Mouse (Mus musculus) macrophage (primary cell): ENCODE measurements around the gene Med12l. TPM values are rescaled to one million over a fixed set of nuclear protein-coding genes. Genes with fewer than 3 reads are reported as not detected.

Experiments used
- H3K27ac ChIP-seq: fragments of 350-480 bp; formaldehyde crosslinking; 2 replicates; pipeline ENCODE4 v1.9.0; 2021
- H3K36me3 ChIP-seq: fragments of 350-480 bp; formaldehyde crosslinking; 2 replicates; pipeline ENCODE4 v1.9.0; 2021; ENCODE audit errors: inconsistent target
- H3K4me3 ChIP-seq: fragments of 350-480 bp; formaldehyde crosslinking; 2 replicates; pipeline ENCODE4 v1.9.0; 2021; ENCODE audit errors: inconsistent target
- H3K79me2 ChIP-seq: fragments of 350-480 bp; formaldehyde crosslinking; 2 replicates; pipeline ENCODE4 v1.9.0; 2021; ENCODE audit errors: inconsistent target
- WGBS: methylation state at CpG from one replicate; pipeline ENCODE4 v1.1.7; 2026; ENCODE audit warnings: inconsistent platforms; ENCODE audit not compliant: missing documents; 5-methylcytosine and 5-hydroxymethylcytosine counted together
- polyA plus RNA-seq: library from polyadenylated mRNA; stranded (reverse); fragments of 250-400 nt; gene quantifications from 3 replicates; pipeline ENCODE4 v1.2.4, GENCODE M21; 2018; ENCODE audit warnings: inconsistent platforms

The Med12l gene
- polyA plus RNA-seq, 1 experiment from 2014 or later = 0.47 TPM

GRCm38 (mm10) chr3:59191674-59192073 is 186.0 kb downstream of the Med12l start:
- Histone ChIP-seq H3K4me3 (no peak overlapping the region), H3K79me2 (no peaks in the 10 kb centered on the region), H3K36me3 (no peaks in the 10 kb centered on the region), H3K27ac (no peak overlapping the region)
- 99% methylated on average over 6 of the region's 6 CpGs for WGBS

GRCm38 (mm10) chr3:59194099-59194498 is 188.5 kb downstream of the Med12l start:
- no peaks in the 10 kb centered on the region for H3K36me3 ChIP-seq
- H3K79me2 ChIP-seq = no peaks in the 10 kb centered on the region
- 91% methylated on average over 7 of the region's 7 CpGs for WGBS
- no peak overlapping the region for H3K27ac ChIP-seq
- H3K4me3 ChIP-seq = no peak overlapping the region

GRCm38 (mm10) chr3:59194938-59195337 is 189.3 kb downstream of the Med12l start, which contains the start of gene Gpr87:
Gene Gpr87, minus strand, starts transcription at chr3:59195104.
- Histone ChIP-seq H3K36me3 (no peaks in the 10 kb centered on the region), H3K79me2 (no peaks in the 10 kb centered on the region), H3K4me3 (no peak within 1 kb of the TSS), H3K27ac (no peak within 1 kb of the TSS)
- 91% methylated on average over 7 of the region's 7 CpGs for WGBS

GRCm38 (mm10) chr3:59197329-59197948 is 191.8 kb downstream of the Med12l start:
- Histone ChIP-seq H3K36me3 (no peaks in the 10 kb centered on the region), H3K4me3 (no peak overlapping the region), H3K27ac (no peak overlapping the region), H3K79me2 (no peaks in the 10 kb centered on the region)
- 95% methylated on average over 4 of the region's 4 CpGs for WGBS

- Histone ChIP-seq H3K79me2 (peaks cover 11% of the 10 kb centered on the region; the same call in 1 of the 2 replicates), H3K4me3 (no peak overlapping the region), H3K36me3 (no peaks in the 10 kb centered on the region), H3K27ac (no peak overlapping the region)
- 78% methylated on average over 8 of the region's 8 CpGs for WGBS
Measured at GRCm38 (mm10) chr3:59203802-59204520, 198.3 kb downstream of the Med12l start.

- H3K27ac ChIP-seq = peak overlapping the region; percentile 97
- 44% methylated on average over 11 of the region's 11 CpGs for WGBS
Measured at GRCm38 (mm10) chr3:59204719-59205503, 199.3 kb downstream of the Med12l start.

GRCm38 (mm10) chr3:59205941-59206340 is 200.3 kb downstream of the Med12l start:
- Histone ChIP-seq H3K4me3 (no peak overlapping the region), H3K27ac (peak overlapping the region; percentile 97), H3K79me2 (peaks cover 26% of the 10 kb centered on the region; the same call in 1 of the 2 replicates), H3K36me3 (no peaks in the 10 kb centered on the region)
- 5% methylated on average over 4 of the region's 4 CpGs for WGBS

More at GRCm38 (mm10) chr3:59204719-59205503, 199.3 kb downstream of the Med12l start:
- Histone ChIP-seq H3K79me2 (peaks cover 20% of the 10 kb centered on the region; the same call in 1 of the 2 replicates), H3K36me3 (no peaks in the 10 kb centered on the region), H3K4me3 (no peak overlapping the region)

GRCm38 (mm10) chr3:59208650-59209548 is 203.3 kb downstream of the Med12l start:
- peaks cover 26% of the 10 kb centered on the region; the same call in 1 of the 2 replicates for H3K79me2 ChIP-seq
- 0 out of 2 replicates have a peak overlapping the region, but pooled peaks have one; percentile 20 for H3K4me3 ChIP-seq
- 72% methylated on average over 4 of the region's 4 CpGs for WGBS
- H3K36me3 ChIP-seq = no peaks in the 10 kb centered on the region
- H3K27ac ChIP-seq = peak overlapping the region; percentile 97

GRCm38 (mm10) chr3:59210089-59210488 is 204.5 kb downstream of the Med12l start:
- H3K36me3 ChIP-seq = no peaks in the 10 kb centered on the region
- peaks cover 26% of the 10 kb centered on the region; the same call in 1 of the 2 replicates for H3K79me2 ChIP-seq
- peak overlapping the region; percentile 97 for H3K27ac ChIP-seq
- 56% methylated on average over 8 of the region's 8 CpGs for WGBS
- H3K4me3 ChIP-seq = peak overlapping the region; percentile 20

- WGBS = 0% methylated on average over 6 of the region's 6 CpGs
- Histone ChIP-seq H3K79me2 (peaks cover 26% of the 10 kb centered on the region; the same call in 1 of the 2 replicates), H3K36me3 (no peaks in the 10 kb centered on the region), H3K4me3 (peak within 1 kb of the TSS; percentile 20), H3K27ac (peak within 1 kb of the TSS; percentile 97)
Measured at GRCm38 (mm10) chr3:59210727-59211126, 205.1 kb downstream of the Med12l start, which contains the start of gene P2ry13. Gene P2ry13, minus strand, starts transcription at chr3:59210882.

- Histone ChIP-seq H3K79me2 (peaks cover 26% of the 10 kb centered on the region; the same call in 1 of the 2 replicates), H3K36me3 (no peaks in the 10 kb centered on the region), H3K27ac (peak overlapping the region; percentile 97), H3K4me3 (no peak overlapping the region)
- 5% methylated on average over 8 of the region's 8 CpGs for WGBS
Measured at GRCm38 (mm10) chr3:59211784-59212183, 206.2 kb downstream of the Med12l start.

GRCm38 (mm10) chr3:59212404-59212803 is 206.8 kb downstream of the Med12l start:
- H3K79me2 ChIP-seq = peaks cover 26% of the 10 kb centered on the region; the same call in 1 of the 2 replicates
- H3K4me3 ChIP-seq = no peak overlapping the region
- peak overlapping the region; percentile 97 for H3K27ac ChIP-seq
- no peaks in the 10 kb centered on the region for H3K36me3 ChIP-seq

GRCm38 (mm10) chr3:59217211-59217610 is 211.6 kb downstream of the Med12l start:
- Histone ChIP-seq H3K4me3 (no peak overlapping the region), H3K36me3 (no peaks in the 10 kb centered on the region), H3K79me2 (no peaks in the 10 kb centered on the region), H3K27ac (no peak overlapping the region)
- 95% methylated on average over 10 of the region's 10 CpGs for WGBS

- Histone ChIP-seq H3K36me3 (no peaks in the 10 kb centered on the region), H3K79me2 (no peaks in the 10 kb centered on the region), H3K4me3 (no peak overlapping the region), H3K27ac (no peak overlapping the region)
- WGBS = 72% methylated on average over 2 of the region's 2 CpGs
Measured at GRCm38 (mm10) chr3:59219326-59219725, 213.7 kb downstream of the Med12l start.
